Mouse (Mus musculus) E14TG2a.4 (cell line): Measurements from ENCODE around the gene Cit.

ENCODE experiments used
- CTCF ChIP-seq: conservative IDR thresholded peaks from 2 replicates; pipeline ENCODE4 v1.5.1; 2014; ENCODE audit warnings: low read length
- POU5F1 ChIP-seq: IDR thresholded peaks from 2 replicates; pipeline ENCODE4 v1.6.1; 2014; ENCODE audit warnings: low read length, borderline replicate concordance

DNA sequence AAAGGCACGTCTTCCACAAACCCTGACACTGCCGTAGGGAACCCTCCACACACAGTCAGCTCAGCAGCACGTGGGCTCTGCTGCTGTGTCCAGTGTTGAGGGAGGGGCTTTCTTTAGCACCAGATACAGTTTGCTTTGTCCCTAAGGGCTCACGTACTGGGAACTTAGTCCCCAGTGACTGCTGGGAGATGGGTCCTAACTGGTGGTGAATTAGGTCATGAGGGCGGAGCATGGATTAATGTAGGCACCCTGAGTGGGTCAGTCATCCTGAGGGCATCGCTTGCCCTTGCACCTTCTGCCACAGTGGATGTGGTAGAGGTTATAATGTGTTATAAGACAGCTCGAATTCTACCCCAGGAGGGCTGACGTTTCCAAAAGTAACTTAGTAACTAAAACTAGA is 172.3 kb downstream of the Cit start:
- TF ChIP-seq CTCF (no peak), POU5F1 (no peak)
